Mouse (Mus musculus): ENCODE data around the gene Col5a2.

GRCm38 (mm10) chr1:45492130-45492723, 10.9 kb downstream of the Col5a2 start:
- TF ChIP-seq CTCF (conservative IDR thresholded peaks at IDR 0.05; ENCODE audit: low read length) (no peak), POU5F1 (IDR thresholded peaks at IDR 0.05; ENCODE audit: borderline replicate concordance, low read length) (no peak)

Data from E14TG2a.4 (cell line).